Comparison of ENCODE assay signal across 15 mouse cellular contexts in the genomic region with DNA sequence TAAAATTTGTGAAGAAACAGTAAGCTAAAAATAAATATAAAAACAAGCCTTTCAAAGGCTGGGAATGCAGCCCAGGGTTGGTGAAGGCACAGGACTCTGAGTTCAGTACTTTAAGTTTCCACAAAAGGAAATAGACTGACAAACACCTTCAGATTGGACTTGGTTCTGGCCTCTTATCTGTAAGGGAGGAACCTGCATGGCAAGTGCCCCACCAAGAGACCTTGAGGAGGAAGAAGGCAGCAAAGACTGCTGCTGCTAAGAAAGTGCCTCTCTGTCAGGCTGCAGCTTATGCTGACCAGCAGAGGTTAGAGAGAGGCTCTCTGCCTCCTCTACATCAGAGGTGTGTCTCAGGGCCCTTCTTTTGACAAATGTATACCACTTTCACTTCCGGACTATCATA.
DNase-seq lines count a peak whose midpoint lies in the region; ATAC-seq lines count a peak whose summit lies in the region.
"Had no signal": no experiment of that assay in that cellular context is flagged by ENCODE, and none has a peak within 500 bp of the region (broad histone marks: within the 10 kb centered on the region; RNA-seq: fewer than 3 reads in every experiment).

No protein-coding gene starts in this region.

- no peak for DNase-seq in frontal cortex, postnatal 10 days (ENCODE audit: low spot score in 2 of 2)
- peak; percentile 70 for DNase-seq in testis, postnatal 14 days (ENCODE audit: low spot score)
- DNase-seq in testis, postnatal 10 days (ENCODE audit: low spot score): no peak
- peak; percentile 5 for DNase-seq in lung, postnatal 10 days
- DNase-seq in yolk sac, embryonic 10.5 days (ENCODE audit: low spot score): no peak
- DNase-seq: adrenal gland, postnatal 14 days; cerebellum, adult 11 months; cerebellum, postnatal 10 days; forebrain, postnatal 0 days; heart, adult 11 months; heart, postnatal 14 days; liver, embryonic 13.5 days; right cerebral cortex, postnatal 14 days had no signal

- ATAC-seq in frontal cortex, adult (ENCODE audit: low TSS enrichment): peak; percentile 47
- ATAC-seq in megakaryocyte, adult 5-6 weeks (ENCODE audit: poor library complexity, severe bottlenecking): no peak
- ATAC-seq: forebrain, postnatal 0 days had no signal

Comparison
In these comparisons a context has a peak if more than half of its experiments do, and no peak if none do; other contexts are left out.
1. DNase-seq: peak in testis, postnatal 14 days (single experiment) and lung, postnatal 10 days (single experiment); none in frontal cortex, postnatal 10 days (0 of 2), testis, postnatal 10 days (single experiment) and yolk sac, embryonic 10.5 days (single experiment).